Mouse (Mus musculus): ENCODE results near the gene Ube2l6. TPM values are rescaled to one million over a fixed set of nuclear protein-coding genes. Genes with fewer than 3 reads are reported as not detected.

The Ube2l6 gene
- 1 to 10 TPM; 4.2 to 8.1 TPM for total RNA-seq (2021)
- long read RNA-seq, experiment 1, transcript Ube2l6-201 (4 exons, 1,560 nt), result major isoform, 12 of 15 reads
- long read RNA-seq, experiment 1, partial matches to known transcripts, result 0 of 15 reads
- long read RNA-seq, experiment 1, other reads (novel, unspliced or antisense), result 2 of 15 reads
- long read RNA-seq, experiment 2, transcript Ube2l6-201 (4 exons, 1,560 nt), result major isoform, 13 of 13 reads
- long read RNA-seq, experiment 2, partial matches to known transcripts, result 0 of 13 reads
- long read RNA-seq, experiment 2, other reads (novel, unspliced or antisense), result 0 of 13 reads

GRCm38 (mm10) chr2:84798493-84798921, at the start of gene Ube2l6:
TSS of gene Ube2l6 (plus strand) at chr2:84798828.
- peak; percentile 65 for DNase-seq

- DNase-seq, result no peak
These were observed 48.5 kb upstream of the Ube2l6 start for GRCm38 (mm10) chr2:84750115-84750514.

- DNase-seq, result no peak
These were observed 42.4 kb upstream of the Ube2l6 start for GRCm38 (mm10) chr2:84756245-84756644.

- no peak for DNase-seq
These were observed 41.5 kb upstream of the Ube2l6 start for GRCm38 (mm10) chr2:84757026-84757682.

- no peak for DNase-seq
These were observed 40.0 kb upstream of the Ube2l6 start for GRCm38 (mm10) chr2:84758542-84759127.

GRCm38 (mm10) chr2:84760777-84761176, 37.9 kb upstream of the Ube2l6 start:
- DNase-seq, result no peak

GRCm38 (mm10) chr2:84761309-84761708, 37.3 kb upstream of the Ube2l6 start:
- DNase-seq, result no peak

- DNase-seq, result no peak
These were observed 36.8 kb upstream of the Ube2l6 start for GRCm38 (mm10) chr2:84761840-84762239.

- DNase-seq, result no peak
These were observed 36.3 kb upstream of the Ube2l6 start for GRCm38 (mm10) chr2:84762295-84762694.

GRCm38 (mm10) chr2:84762818-84763217, 35.8 kb upstream of the Ube2l6 start:
- no peak for DNase-seq

- DNase-seq, result peak; percentile 69
These were observed 28.1 kb upstream of the Ube2l6 start for GRCm38 (mm10) chr2:84770501-84770900.

- DNase-seq, result no peak
These were observed 26.2 kb upstream of the Ube2l6 start for GRCm38 (mm10) chr2:84772454-84772853.

- DNase-seq, result peak; percentile 19
These were observed 25.4 kb upstream of the Ube2l6 start for GRCm38 (mm10) chr2:84773195-84773594.

- DNase-seq, result peak; percentile 87
These were observed 23.9 kb upstream of the Ube2l6 start for GRCm38 (mm10) chr2:84774751-84775150.

- peak; percentile 17 for DNase-seq
These were observed 23.4 kb upstream of the Ube2l6 start, which contains the start of gene Serping1 for GRCm38 (mm10) chr2:84775241-84775640. TSS of gene Serping1 (minus strand) at chr2:84775444.

GRCm38 (mm10) chr2:84775665-84776064, 23.0 kb upstream of the Ube2l6 start:
- DNase-seq, result peak; percentile 48

GRCm38 (mm10) chr2:84777706-84778105, 20.9 kb upstream of the Ube2l6 start:
- DNase-seq, result no peak

- DNase-seq, result no peak
These were observed 19.4 kb upstream of the Ube2l6 start for GRCm38 (mm10) chr2:84779210-84779609.

- DNase-seq, result no peak
These were observed 15.3 kb upstream of the Ube2l6 start for GRCm38 (mm10) chr2:84783315-84783714.

GRCm38 (mm10) chr2:84783840-84784566, 14.6 kb upstream of the Ube2l6 start:
- no peak for DNase-seq

- DNase-seq, result no peak
These were observed 10.3 kb upstream of the Ube2l6 start for GRCm38 (mm10) chr2:84788316-84788715.

GRCm38 (mm10) chr2:84790418-84790817, 8.2 kb upstream of the Ube2l6 start:
- no peak for DNase-seq

- DNase-seq, result no peak
These were observed 6.1 kb upstream of the Ube2l6 start for GRCm38 (mm10) chr2:84792516-84792915.
